Mouse (Mus musculus): Measurements from ENCODE around the gene Fermt3.
A peak's percentile ranks its signal among the peaks of the same experiment; 100 is the strongest.

Fermt3 gene

GRCm38 (mm10) chr19:6971644-6972043 lies 47.6 kb downstream of the Fermt3 start:
- no peak for DNase-seq (ENCODE audit: low spot score)

GRCm38 (mm10) chr19:6970460-6971085 lies 48.7 kb downstream of the Fermt3 start:
- no peak for DNase-seq (ENCODE audit: low spot score)

GRCm38 (mm10) chr19:6969665-6970381 lies 49.4 kb downstream of the Fermt3 start:
- peak; percentile 66 for DNase-seq (ENCODE audit: low spot score)

GRCm38 (mm10) chr19:6969291-6969664 lies 50.0 kb downstream of the Fermt3 start:
- no peak for DNase-seq (ENCODE audit: low spot score)

GRCm38 (mm10) chr19:6968491-6969271 lies 50.6 kb downstream of the Fermt3 start:
- DNase-seq (ENCODE audit: low spot score): no peak

- no peak for DNase-seq (ENCODE audit: low spot score)
These were observed 62.8 kb downstream of the Fermt3 start for GRCm38 (mm10) chr19:6956461-6956860.

GRCm38 (mm10) chr19:6955424-6955823 lies 63.8 kb downstream of the Fermt3 start:
- DNase-seq (ENCODE audit: low spot score): no peak

GRCm38 (mm10) chr19:6954046-6954445 lies 65.2 kb downstream of the Fermt3 start:
- DNase-seq (ENCODE audit: low spot score): no peak

- no peak for DNase-seq (ENCODE audit: low spot score)
These were observed 66.6 kb downstream of the Fermt3 start for GRCm38 (mm10) chr19:6952712-6953037.

- peak; percentile 38 for DNase-seq (ENCODE audit: low spot score)
These were observed 67.1 kb downstream of the Fermt3 start for GRCm38 (mm10) chr19:6951994-6952711.

GRCm38 (mm10) chr19:6951381-6951968 lies 67.8 kb downstream of the Fermt3 start:
- DNase-seq (ENCODE audit: low spot score): peak; percentile 69

- DNase-seq (ENCODE audit: low spot score): no peak
These were observed 68.6 kb downstream of the Fermt3 start for GRCm38 (mm10) chr19:6950613-6951153.

GRCm38 (mm10) chr19:6949951-6950350 lies 69.3 kb downstream of the Fermt3 start:
- DNase-seq (ENCODE audit: low spot score): no peak

- no peak for DNase-seq (ENCODE audit: low spot score)
These were observed 69.7 kb downstream of the Fermt3 start for GRCm38 (mm10) chr19:6949532-6949931.
